Mouse (Mus musculus): Measurements from ENCODE around the gene Plvap.

- TF ChIP-seq CTCF (IDR thresholded peaks at IDR 0.05; ENCODE audit: insufficient read depth, low read length) (no peak), POLR2A (IDR thresholded peaks at IDR 0.05; ENCODE audit: borderline replicate concordance, extremely low read depth, low read depth, low read length) (no peak)
These were observed 39.7 kb downstream of the Plvap start for GRCm38 (mm10) chr8:71471861-71472260.
